Mouse (Mus musculus): Measurements from ENCODE around the gene Kctd19. TPM values are rescaled to one million over a fixed set of nuclear protein-coding genes. Genes with fewer than 3 reads are reported as not detected.

The Kctd19 gene
- total RNA-seq, 2 experiments from 2014 or later: 0.23 TPM; not detected in 1

DNA sequence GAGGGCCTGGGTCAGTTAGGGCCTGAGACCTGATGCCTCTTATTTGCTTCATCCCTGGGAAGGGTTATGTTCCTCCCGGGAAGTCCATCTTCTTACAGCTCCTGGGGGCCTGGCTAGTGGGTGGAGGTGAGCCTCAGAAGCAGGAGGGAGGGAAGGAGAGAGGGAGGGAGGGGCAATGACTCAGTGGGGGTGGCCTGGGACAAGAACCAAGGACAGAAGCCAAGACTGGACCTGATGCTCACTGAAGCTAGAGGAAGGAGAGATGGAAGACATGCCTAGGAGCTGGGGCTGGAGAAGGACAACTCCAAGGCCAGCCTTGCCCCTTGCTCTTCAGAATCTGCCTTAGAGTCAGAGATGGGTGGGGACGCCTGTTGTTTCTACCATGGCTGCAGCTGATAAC, 40.3 kb downstream of the Kctd19 start, which contains the start of gene Plekhg4:
Gene Plekhg4, plus strand, starts transcription at position 243 of the 400 bp plus-strand sequence.
- no peak within 1 kb of the TSS for H3K27ac ChIP-seq
- no peak for TF ChIP-seq CTCF (IDR thresholded peaks at IDR 0.05)
- intact Hi-C loops (cut with DNase I): no loop called here

DNA sequence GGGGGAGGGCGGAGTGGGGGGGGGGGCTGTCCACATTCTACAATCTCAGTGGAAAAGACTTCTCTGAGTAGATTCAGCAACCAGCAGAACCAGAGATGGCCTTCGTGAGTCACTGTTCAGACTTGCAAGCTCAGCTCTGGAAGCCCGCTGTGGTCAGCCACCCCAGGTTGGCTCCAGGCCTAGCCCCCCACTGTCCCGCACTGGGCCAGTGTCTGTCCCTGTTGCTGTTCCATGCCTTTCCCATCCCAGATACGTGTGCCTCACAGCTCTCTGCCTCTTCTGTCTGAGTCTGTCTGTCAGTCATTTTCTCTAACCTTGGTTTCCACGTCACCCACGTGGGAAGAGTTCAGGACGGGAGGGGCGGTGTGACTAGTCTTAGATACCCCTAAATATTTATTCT, 40.8 kb downstream of the Kctd19 start:
- no peak overlapping the region for H3K4me3 ChIP-seq
- intact Hi-C loops (cut with DNase I): no loop called here
- DNase-seq: peak; percentile 16
- H3K27ac ChIP-seq: no peak overlapping the region
- no peak for TF ChIP-seq CTCF (IDR thresholded peaks at IDR 0.05)

More for the DNA sequence above, 40.3 kb downstream of the Kctd19 start, which contains the start of gene Plekhg4:
- DNase-seq: peak; percentile 16
- no peak within 1 kb of the TSS for H3K4me3 ChIP-seq

DNA sequence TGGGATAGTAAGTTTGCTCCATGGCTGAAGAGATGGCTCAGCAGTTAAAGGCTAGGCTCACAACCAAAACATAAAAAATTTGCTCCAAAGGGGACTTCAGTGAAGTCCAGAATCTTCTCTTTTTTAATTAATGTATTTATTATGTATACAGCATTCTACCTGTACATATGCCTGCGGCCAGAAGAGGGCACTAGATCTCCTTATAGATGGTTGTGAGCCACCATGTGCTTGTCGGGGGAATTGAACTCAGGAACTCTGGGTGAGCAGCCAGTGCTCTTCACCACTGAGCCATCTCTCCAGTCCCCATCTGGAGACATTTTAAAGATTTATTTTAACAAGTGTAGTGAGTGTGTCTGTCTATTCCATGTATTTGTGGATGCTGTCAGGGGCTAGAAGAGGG, 46.2 kb downstream of the Kctd19 start:
- intact Hi-C loops (cut with DNase I): loop anchor here (2.0 kb wide), 1 partner anchor 32 kb away; no protein-coding TSS in a partner anchor
- H3K4me3 ChIP-seq: no peak overlapping the region
- DNase-seq: peak; percentile 21
- TF ChIP-seq CTCF (IDR thresholded peaks at IDR 0.05): peak; percentile 68
- H3K27ac ChIP-seq: no peak overlapping the region

DNA sequence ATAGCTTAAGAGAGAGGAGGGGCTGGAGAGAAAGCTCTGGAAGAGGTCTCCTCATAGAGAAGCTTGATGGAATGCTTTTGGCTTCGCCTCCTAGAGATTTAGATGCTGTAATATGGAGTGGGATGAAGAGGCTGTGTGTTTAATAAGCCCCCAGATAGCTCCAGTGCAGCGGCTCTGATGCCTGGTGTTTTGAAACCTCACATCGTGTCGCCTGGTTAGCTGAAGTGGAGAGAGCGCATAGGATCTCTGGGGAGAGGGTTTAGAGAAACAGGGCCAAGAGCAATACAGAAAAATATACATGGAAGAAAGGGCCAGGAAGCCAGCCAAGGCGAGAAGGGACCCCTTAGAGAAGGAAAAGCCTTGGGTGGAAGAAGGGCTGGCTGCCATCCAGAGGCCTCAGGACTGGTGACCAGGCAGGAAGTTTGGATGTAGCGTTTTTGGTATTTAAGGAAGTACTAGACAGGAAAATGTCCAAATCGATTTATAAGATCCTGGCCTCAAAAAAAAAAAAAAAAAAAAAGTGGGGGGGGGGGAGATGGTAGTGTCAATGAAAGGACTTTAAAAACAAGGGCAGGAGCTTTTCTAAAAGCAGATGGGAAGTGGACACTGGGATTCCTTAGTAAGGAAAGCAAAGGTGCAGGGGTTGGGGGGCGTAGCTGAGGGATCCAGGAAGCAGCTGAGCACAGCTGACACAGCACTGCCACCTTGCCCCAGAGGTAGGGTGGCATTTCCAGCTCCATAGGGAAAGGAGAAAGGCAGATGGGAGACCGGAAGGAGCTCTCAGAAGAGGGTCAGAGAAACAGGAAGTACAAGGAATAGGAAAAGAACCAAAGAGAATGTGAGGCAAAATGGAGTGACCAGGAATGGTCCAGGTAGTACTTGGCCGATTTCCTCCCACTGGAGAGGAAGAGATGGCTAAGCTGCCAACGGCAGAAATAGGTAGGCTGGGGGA, 51.3 kb downstream of the Kctd19 start:
- DNase-seq: peak; percentile 44
- Histone ChIP-seq H3K4me3 (no peak overlapping the region), H3K27ac (no peak overlapping the region)
- TF ChIP-seq CTCF (IDR thresholded peaks at IDR 0.05): no peak
- intact Hi-C loops (cut with DNase I): no loop called here

DNA sequence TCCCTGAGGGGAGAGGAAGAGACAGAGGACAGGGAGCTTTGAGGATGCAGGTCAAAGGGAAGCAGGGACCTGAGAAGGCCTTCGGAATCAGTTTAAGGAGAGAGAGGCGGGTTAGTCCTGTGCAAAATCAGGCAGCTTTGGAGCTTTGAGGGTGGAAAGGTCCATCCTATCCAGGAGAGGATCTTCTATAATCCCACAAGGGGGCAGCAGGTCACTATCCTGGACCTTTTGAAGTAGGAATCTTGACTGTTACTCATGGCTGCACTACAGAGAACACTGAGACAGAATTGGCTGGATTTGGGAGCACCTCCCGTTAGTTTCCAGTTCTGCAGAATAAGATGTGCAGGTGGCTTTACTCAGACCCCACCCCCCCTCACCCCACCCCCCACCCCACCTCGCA, 53.7 kb downstream of the Kctd19 start:
- peak; percentile 60 for TF ChIP-seq CTCF (IDR thresholded peaks at IDR 0.05)
- Histone ChIP-seq H3K4me3 (no peak overlapping the region), H3K27ac (no peak overlapping the region)
- intact Hi-C loops (cut with DNase I): loop anchor here (2.0 kb wide), 1 partner anchor 117 kb away; no protein-coding TSS in a partner anchor
- DNase-seq: no peak

DNA sequence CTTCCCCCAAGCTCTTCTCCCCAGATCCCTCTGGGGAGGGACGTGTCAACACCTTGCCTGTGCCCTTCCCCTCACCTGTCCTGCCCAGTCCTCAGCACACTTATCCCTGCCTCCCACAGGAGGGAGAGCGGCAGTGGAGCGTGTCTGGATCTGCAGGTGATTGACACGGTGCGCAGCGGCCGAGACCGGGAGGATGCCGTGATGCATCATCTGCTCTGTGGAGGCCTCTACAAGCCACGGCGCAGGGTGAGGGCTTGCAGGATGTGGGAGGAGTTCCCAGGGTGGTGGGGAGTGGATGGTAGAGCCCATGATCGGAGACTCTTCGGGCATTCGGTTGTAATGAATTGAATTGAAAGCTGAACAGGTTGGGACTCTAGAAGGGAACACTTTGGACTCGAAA, 54.1 kb downstream of the Kctd19 start:
- TF ChIP-seq CTCF (IDR thresholded peaks at IDR 0.05): no peak
- H3K27ac ChIP-seq: no peak overlapping the region
- intact Hi-C loops (cut with DNase I): loop anchor here (2.0 kb wide), 1 partner anchor 118 kb away; no protein-coding TSS in a partner anchor
- no peak for DNase-seq
- no peak overlapping the region for H3K4me3 ChIP-seq

DNA sequence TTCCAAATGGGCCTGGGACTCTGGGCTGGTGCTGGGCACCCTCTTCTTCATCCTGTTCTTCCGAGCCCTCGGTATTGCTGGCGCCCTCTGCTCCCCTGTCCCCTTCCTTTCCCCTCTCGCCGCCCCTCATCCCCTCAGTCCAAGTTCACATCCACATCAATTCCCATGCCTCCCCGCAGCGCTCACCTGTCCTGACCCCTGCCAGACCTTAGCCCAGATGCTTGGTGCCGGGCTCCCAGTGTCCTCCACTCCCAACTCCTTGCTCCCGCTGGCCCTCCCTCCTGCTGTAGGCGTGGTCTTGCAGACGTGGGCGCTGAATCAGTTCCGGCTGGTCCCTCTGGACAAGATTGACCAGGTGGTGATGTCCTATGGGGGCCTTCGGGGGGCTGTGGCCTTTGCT, 56.6 kb downstream of the Kctd19 start:
- no peak for TF ChIP-seq CTCF (IDR thresholded peaks at IDR 0.05)
- peak; percentile 18 for DNase-seq
- intact Hi-C loops (cut with DNase I): no loop called here
- no peak overlapping the region for H3K4me3 ChIP-seq
- H3K27ac ChIP-seq: no peak overlapping the region

DNA sequence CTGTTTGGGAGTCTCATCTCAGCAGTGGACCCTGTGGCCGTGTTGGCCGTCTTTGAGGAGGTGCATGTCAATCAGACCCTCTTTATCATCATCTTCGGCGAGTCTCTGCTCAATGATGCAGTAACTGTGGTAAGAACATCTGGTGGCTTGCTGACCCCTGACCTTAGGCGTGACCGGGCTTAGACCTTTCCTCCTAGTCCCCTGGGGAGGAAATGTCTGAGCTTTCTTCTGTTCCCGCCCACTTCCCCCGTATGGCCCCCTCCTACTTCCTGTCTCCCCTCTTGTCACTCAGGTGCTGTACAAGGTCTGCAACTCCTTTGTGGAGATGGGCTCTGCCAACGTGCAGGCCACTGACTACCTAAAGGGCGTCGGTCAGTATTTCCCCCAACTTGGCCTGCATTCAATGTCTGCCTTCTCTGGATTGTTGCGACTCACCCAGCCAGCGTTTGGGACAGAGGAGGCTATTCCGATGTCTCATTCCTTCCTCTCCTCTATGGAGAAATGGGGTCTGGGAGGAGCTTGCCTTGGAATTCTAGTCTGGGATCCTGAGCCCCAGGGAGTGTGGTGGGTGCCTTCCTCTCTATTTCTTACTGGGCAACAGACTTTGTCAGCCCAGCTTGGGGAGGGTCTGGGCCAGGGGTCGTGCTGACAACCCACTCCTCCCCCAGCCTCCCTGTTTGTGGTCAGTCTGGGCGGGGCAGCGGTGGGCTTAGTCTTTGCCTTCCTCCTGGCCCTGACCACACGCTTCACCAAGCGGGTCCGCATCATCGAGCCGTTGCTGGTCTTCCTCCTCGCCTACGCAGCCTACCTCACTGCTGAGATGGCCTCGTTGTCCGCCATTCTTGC, 57.9 kb downstream of the Kctd19 start:
- intact Hi-C loops (cut with DNase I): no loop called here
- H3K4me3 ChIP-seq: peak overlapping the region; percentile 34
- DNase-seq: peak; percentile 50
- peak overlapping the region; percentile 53; the same call in 1 of the 2 replicates for H3K27ac ChIP-seq
- TF ChIP-seq CTCF (IDR thresholded peaks at IDR 0.05): no peak

DNA sequence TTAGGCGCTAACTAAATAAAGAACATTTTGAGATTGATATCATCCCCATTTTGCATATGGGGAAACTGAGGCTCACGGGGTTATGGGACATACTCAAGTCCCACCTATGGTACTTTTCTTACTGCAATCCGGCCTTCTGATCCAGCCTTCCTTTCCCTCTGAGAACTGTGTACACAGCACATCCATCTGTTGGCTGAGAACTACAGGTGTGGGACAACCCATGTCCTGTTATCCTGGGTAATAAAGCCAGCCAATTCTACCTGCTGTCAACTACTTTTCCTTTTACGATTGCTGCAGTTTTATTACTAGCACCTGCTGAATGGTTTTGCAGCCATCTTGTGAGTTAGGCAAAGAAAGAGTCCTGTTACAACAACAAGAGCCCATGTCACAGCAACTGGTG, 58.8 kb downstream of the Kctd19 start:
- intact Hi-C loops (cut with DNase I): no loop called here
- no peak overlapping the region for H3K4me3 ChIP-seq
- H3K27ac ChIP-seq: peak overlapping the region; percentile 50; the same call in 1 of the 2 replicates
- no peak for TF ChIP-seq CTCF (IDR thresholded peaks at IDR 0.05)
- DNase-seq: peak; percentile 7

DNA sequence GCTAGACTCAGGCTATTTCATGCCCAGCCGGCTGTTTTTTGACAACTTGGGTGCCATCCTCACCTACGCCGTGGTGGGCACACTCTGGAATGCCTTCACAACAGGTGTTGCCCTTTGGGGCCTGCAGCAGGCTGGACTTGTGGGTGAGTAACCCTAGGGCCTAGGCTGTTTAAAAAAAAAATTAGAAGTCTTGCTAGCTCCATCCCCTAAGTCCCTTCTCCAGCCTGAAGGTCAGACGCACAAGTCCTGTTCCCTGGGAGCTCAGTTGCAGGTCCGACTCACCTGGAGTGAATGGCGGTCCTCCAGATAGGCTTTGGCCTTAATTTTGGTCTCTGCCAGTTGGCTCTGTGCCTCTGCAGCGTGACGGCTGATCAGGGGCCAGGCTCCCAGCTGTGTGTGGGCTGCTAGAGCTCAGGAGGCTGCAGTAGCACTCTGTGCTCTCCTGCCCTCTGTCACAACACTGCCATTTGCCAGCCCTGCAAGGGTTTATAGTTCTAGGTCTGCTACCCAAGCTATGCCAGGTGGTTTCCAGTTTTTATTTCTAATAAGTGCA, 59.6 kb downstream of the Kctd19 start:
- no peak overlapping the region for H3K4me3 ChIP-seq
- no peak overlapping the region for H3K27ac ChIP-seq
- peak; percentile 15 for DNase-seq
- intact Hi-C loops (cut with DNase I): no loop called here
- no peak for TF ChIP-seq CTCF (IDR thresholded peaks at IDR 0.05)

DNA sequence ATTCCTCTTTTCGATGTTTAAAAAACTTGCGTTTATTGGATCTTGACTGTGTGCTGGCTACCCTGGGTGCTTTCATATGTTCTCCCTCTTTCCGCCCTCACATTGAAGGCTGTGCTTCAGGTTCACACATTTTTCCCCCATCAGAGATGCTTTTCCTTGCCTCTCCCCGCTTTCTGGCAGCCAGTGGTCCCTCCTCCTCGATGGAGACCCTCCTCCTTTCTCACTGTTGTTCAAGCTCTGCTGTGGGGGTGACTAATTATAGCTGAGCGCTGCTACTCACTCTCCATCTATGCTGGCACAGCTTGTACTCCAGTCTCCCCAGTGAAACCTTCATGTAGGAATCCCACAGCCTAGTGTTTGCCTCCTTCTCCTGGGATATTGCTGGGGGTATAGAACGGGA, 63.1 kb downstream of the Kctd19 start:
- TF ChIP-seq CTCF (IDR thresholded peaks at IDR 0.05): no peak
- intact Hi-C loops (cut with DNase I): no loop called here
- Histone ChIP-seq H3K4me3 (no peak overlapping the region), H3K27ac (no peak overlapping the region)
- no peak for DNase-seq

DNA sequence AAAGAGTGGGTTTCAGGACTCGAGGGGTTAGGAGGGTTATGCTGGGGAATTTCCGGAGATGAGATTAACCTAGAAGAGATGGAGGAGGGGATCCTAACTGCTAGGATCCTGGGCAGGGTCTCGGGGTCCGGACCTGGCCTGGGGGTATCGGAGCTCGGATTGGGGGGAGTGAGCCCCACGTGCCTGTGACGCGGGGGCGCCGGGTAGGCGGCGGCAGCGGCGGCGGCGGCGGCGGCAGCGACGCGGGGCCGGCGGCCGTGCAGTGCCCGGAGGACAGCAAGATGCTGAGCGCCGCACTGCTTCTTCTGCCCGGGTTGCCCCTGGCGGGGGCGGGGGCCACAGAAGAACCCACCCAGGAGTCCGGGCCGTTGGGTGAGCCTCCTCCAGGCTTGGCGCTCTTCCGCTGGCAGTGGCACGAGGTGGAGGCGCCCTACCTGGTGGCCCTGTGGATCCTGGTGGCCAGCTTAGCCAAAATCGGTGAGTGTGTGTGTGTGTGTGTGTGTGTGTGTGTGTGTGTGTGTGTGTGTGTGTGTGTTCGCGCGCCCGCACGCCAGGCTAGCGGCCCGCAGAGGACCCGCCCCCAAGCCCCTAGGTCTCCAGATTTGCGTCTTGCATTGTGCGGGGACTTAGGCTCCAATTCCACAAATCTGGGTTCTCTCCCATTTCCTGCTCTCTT, 64.1 kb downstream of the Kctd19 start:
- Histone ChIP-seq H3K27ac (peak overlapping the region; percentile 39), H3K4me3 (peak overlapping the region; percentile 88)
- TF ChIP-seq CTCF (IDR thresholded peaks at IDR 0.05): no peak
- DNase-seq: peak; percentile 63
- intact Hi-C loops (cut with DNase I): no loop called here
